Mouse (Mus musculus): ENCODE data around the gene Slit2.

DNA sequence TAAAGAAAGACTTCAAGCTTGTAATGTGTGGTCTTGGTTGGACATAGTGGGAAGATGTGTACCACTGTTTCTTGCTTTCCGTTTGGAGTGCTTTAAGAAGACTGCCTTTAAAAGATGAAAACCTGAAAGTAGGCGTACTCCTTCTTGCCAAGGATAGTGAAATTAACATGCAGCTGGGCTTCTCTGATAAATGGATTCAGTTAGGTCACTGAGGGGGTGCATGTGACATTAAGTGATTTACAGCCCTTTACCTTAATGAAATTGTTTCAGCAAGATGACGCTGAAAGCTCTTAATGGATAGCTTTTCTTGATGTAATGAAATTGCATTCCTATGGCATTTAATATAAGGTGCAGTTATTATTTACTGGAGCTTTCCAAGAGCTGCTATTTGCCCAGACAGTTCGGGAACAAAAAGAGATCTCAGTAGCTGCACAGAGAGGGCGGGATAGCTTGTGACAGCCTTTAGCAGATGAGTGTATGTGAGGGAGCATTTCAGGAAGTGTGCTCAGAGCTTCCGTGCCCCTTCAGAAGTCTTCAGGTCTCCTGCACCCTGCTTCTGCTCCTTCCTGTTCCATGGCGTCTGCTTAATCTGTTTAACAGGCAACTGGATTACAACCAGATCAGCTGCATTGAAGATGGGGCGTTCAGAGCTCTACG is 198.8 kb downstream of the Slit2 start:
- TF ChIP-seq POLR2A (IDR thresholded peaks at IDR 0.05; ENCODE audit: borderline replicate concordance, low read depth, low read length) (no peak), CTCF (IDR thresholded peaks at IDR 0.05; ENCODE audit: low read depth, low read length) (no peak)

All from bone marrow macrophage, adult 2 months (primary cell).